Mouse (Mus musculus): ENCODE results near the gene Sardh.

DNA sequence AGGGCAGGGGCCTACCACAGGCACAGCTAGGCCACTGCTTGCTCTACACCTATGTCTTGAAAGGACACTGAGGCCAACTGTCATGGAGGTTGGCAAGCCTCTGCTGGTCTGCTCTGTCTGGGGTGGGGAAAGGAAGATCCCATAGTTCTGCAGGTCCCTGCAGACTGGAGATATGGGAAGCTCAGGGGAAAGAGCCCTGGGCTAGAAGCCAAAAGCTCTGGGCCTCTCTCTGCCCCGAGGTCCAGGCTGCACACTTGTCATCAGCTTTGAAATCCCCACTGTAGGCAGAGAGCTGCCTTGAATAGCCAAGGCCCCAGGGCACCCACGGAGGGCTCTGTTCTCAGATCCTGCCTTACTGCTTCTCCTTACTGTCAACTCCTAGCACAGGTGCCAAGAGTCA lies 20.2 kb upstream of the Sardh start:
- TF ChIP-seq POLR2A (IDR thresholded peaks at IDR 0.05; ENCODE audit: insufficient read length, low read depth): no peak
- TF ChIP-seq SRF (IDR thresholded peaks at IDR 0.05; ENCODE audit: control insufficient read depth, insufficient read length, low read depth): no peak
